20 mouse cellular contexts compared by ENCODE assay signal in the genomic region with DNA sequence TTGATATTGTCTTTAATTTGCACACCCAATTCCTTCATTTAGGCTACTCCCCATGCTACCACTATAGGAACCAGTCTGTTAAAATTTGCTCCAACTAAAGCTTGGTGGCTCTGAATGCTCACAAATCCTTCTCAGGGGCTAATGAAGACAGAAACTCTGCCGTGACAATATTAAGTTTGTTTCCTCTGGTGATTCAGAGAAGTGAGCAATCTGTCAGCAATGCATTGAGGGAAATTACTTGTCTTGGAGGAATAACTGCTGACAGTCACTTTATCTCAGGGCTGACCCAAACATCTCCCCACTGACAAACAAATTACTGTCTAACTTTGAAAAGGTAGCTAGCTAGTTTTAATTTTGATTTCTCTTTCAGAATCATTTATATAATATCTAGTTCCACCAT.
"Had no signal": no experiment of that assay in that cellular context is flagged by ENCODE, and none has a peak within 500 bp of the region (broad histone marks: within the 10 kb centered on the region; RNA-seq: fewer than 3 reads in every experiment).

No protein-coding gene starts in this region.

- H3K9ac ChIP-seq: liver, embryonic 15.5 days; liver, postnatal 0 days; lung, embryonic 15.5 days; midbrain, embryonic 13.5 days; midbrain, embryonic 15.5 days; neural tube, embryonic 12.5 days had no signal

- H3K4me3 ChIP-seq: liver, embryonic 15.5 days; lung, embryonic 15.5 days; megakaryocyte, embryonic 14.5 days; midbrain, embryonic 13.5 days; midbrain, embryonic 15.5 days; neural tube, embryonic 12.5 days had no signal

- DNase-seq: liver, postnatal 0 days; lung, adult 2 months; lung, postnatal 14 days; lung, postnatal 36 days; retina, postnatal 1 day; right cerebral cortex, adult 18-20 months; right cerebral cortex, postnatal 25 days; right cerebral cortex, postnatal 4 days; spleen, adult 18-20 months; thymus, adult 18-20 months; thymus, postnatal 14 days; thymus, postnatal 36 days had no signal

- H3K27ac ChIP-seq: liver, embryonic 15.5 days; lung, embryonic 15.5 days; macrophage; midbrain, embryonic 13.5 days; midbrain, embryonic 15.5 days; neural tube, embryonic 12.5 days had no signal

- H3K4me1 ChIP-seq: liver, embryonic 15.5 days; lung, embryonic 15.5 days; megakaryocyte, embryonic 14.5 days; midbrain, embryonic 13.5 days; midbrain, embryonic 15.5 days; neural tube, embryonic 12.5 days had no signal

- H3K9me3 ChIP-seq: liver, embryonic 15.5 days; lung, embryonic 15.5 days; megakaryocyte, embryonic 14.5 days; midbrain, embryonic 13.5 days; midbrain, embryonic 15.5 days; neural tube, embryonic 12.5 days had no signal

- H3K27me3 ChIP-seq: liver, embryonic 15.5 days; lung, embryonic 15.5 days; megakaryocyte, embryonic 14.5 days; midbrain, embryonic 15.5 days; neural tube, embryonic 12.5 days had no signal

- ATAC-seq: liver, postnatal 0 days; lung, postnatal 0 days; midbrain, embryonic 13.5 days; midbrain, embryonic 15.5 days had no signal

- H3K36me3 ChIP-seq: lung, embryonic 15.5 days; midbrain, embryonic 13.5 days; midbrain, embryonic 15.5 days; neural tube, embryonic 12.5 days had no signal

- H3K4me2 ChIP-seq: liver, embryonic 15.5 days; lung, embryonic 15.5 days; midbrain, embryonic 13.5 days; midbrain, embryonic 15.5 days; neural tube, embryonic 12.5 days had no signal
